Mouse (Mus musculus): ENCODE measurements at regions not wholly inside any gene's neighbourhood (a gene's known extent, or its start where the extent isn't known, plus 50 kb on each side); places are given as distances from the start of the nearest gene placed in this dataset.

DNA sequence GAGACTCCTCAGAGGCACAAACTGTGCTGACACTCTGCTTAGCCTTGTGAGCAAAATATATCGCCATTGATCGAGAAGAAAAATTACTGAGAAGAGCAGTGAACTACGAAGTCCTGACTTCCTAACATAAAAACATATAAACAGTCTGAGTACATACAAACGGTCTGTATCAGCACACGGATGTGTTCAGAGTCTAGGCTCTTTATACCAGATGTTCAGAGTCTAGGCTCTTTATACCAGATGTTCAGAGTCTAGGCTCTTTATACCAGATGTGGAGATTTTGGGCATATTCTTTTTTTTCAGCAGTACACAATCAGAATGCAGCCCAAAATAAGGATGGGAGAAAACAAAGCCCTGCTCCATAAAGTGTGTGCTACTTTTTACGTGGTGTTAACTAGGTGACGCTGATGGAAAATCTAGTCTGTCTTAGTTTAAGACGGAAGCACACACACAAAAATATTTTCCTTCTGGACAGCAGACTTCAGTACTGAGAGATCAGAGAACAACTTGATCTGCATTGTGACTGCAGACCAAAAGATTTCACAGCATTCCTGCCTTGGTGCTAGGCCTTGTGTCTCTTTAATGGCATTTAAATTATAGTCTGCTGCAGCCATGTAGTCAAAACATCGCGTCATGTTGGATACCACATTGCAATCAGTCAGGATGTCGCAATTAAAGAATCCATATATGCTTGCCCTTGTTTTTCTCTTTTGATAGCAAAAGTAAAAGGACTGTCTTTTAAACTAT, 233.6 kb downstream of the Ptprc start:
- no peaks in the 10 kb centered on the region for H3K27me3 ChIP-seq (ENCODE audit: insufficient read depth, low read length)
- no peak overlapping the region for H3K27ac ChIP-seq (ENCODE audit: low read depth, low read length)
- no peaks in the 10 kb centered on the region for H3K4me1 ChIP-seq (ENCODE audit: insufficient read depth, low read length)
- ATAC-seq (ENCODE audit: low FRiP score) (no peak), DNase-seq (ENCODE audit: low spot score) (no peak)
- 86% methylated on average over 11 of the region's 11 CpGs for WGBS
- H3K36me3 ChIP-seq (ENCODE audit: insufficient read depth, low read length) = peaks cover 4% of the 10 kb centered on the region; the same call in 1 of the 2 replicates
- TF ChIP-seq CTCF (IDR thresholded peaks at IDR 0.05) = no peak
- H3K9me3 ChIP-seq (ENCODE audit: low read length) = no peaks in the 10 kb centered on the region
- H3K9ac ChIP-seq (replicated peaks; ENCODE audit: low read length, poor library complexity, severe bottlenecking) = no peak overlapping the region
- no peak overlapping the region for H3K4me2 ChIP-seq (ENCODE audit: low read depth, low read length, poor library complexity, severe bottlenecking)
- H3K4me3 ChIP-seq (ENCODE audit: low read depth, low read length) = no peak overlapping the region

- Histone ChIP-seq H3K4me2 (ENCODE audit: low read depth, low read length, poor library complexity, severe bottlenecking) (no peak overlapping the region), H3K9me3 (ENCODE audit: low read length) (no peaks in the 10 kb centered on the region), H3K36me3 (ENCODE audit: insufficient read depth, low read length) (peaks cover 4% of the 10 kb centered on the region; the same call in 1 of the 2 replicates), H3K4me3 (ENCODE audit: low read depth, low read length) (no peak overlapping the region), H3K4me1 (ENCODE audit: insufficient read depth, low read length) (0 out of 2 replicates have a peak, but pooled peaks cover under 1% of the 10 kb centered on the region), H3K9ac (replicated peaks; ENCODE audit: low read length, poor library complexity, severe bottlenecking) (no peak overlapping the region), H3K27ac (ENCODE audit: low read depth, low read length) (no peak overlapping the region), H3K27me3 (ENCODE audit: insufficient read depth, low read length) (no peaks in the 10 kb centered on the region)
- DNase-seq (ENCODE audit: low spot score) = no peak
- ATAC-seq (ENCODE audit: low FRiP score) = no peak
- WGBS = 89% methylated on average over 4 of the region's 4 CpGs
- TF ChIP-seq CTCF (IDR thresholded peaks at IDR 0.05) = no peak
Measured at GRCm38 (mm10) chr1:137935746-137936145, 239.8 kb downstream of the Ptprc start.

- Histone ChIP-seq H3K27me3 (ENCODE audit: insufficient read depth, low read length) (no peaks in the 10 kb centered on the region), H3K36me3 (ENCODE audit: insufficient read depth, low read length) (no peaks in the 10 kb centered on the region), H3K4me1 (ENCODE audit: insufficient read depth, low read length) (0 out of 2 replicates have a peak, but pooled peaks cover 5% of the 10 kb centered on the region), H3K27ac (ENCODE audit: low read depth, low read length) (0 out of 2 replicates have a peak overlapping the region, but pooled peaks have one; percentile 6), H3K9ac (replicated peaks; ENCODE audit: low read length, poor library complexity, severe bottlenecking) (no peak overlapping the region), H3K4me3 (ENCODE audit: low read depth, low read length) (no peak overlapping the region), H3K4me2 (ENCODE audit: low read depth, low read length, poor library complexity, severe bottlenecking) (no peak overlapping the region), H3K9me3 (ENCODE audit: low read length) (no peaks in the 10 kb centered on the region)
- DNase-seq (ENCODE audit: low spot score) (peak; percentile 33), ATAC-seq (ENCODE audit: low FRiP score) (no peak)
- no peak for TF ChIP-seq CTCF (IDR thresholded peaks at IDR 0.05)
- WGBS = 79% methylated on average over 3 of the region's 3 CpGs
Measured at GRCm38 (mm10) chr1:137929764-137930163, 245.7 kb downstream of the Ptprc start.

GRCm38 (mm10) chr1:137928522-137928921, 247.0 kb downstream of the Ptprc start:
- Histone ChIP-seq H3K36me3 (ENCODE audit: insufficient read depth, low read length) (no peaks in the 10 kb centered on the region), H3K9ac (replicated peaks; ENCODE audit: low read length, poor library complexity, severe bottlenecking) (no peak overlapping the region), H3K27me3 (ENCODE audit: insufficient read depth, low read length) (no peaks in the 10 kb centered on the region), H3K9me3 (ENCODE audit: low read length) (no peaks in the 10 kb centered on the region), H3K27ac (ENCODE audit: low read depth, low read length) (peak overlapping the region; percentile 77), H3K4me3 (ENCODE audit: low read depth, low read length) (no peak overlapping the region), H3K4me1 (ENCODE audit: insufficient read depth, low read length) (0 out of 2 replicates have a peak, but pooled peaks cover 5% of the 10 kb centered on the region), H3K4me2 (ENCODE audit: low read depth, low read length, poor library complexity, severe bottlenecking) (peak overlapping the region; percentile 20)
- ATAC-seq (ENCODE audit: low FRiP score) (peak; percentile 69), DNase-seq (ENCODE audit: low spot score) (peak; percentile 85)
- TF ChIP-seq CTCF (IDR thresholded peaks at IDR 0.05) = no peak
- 14% methylated on average over 6 of the region's 6 CpGs for WGBS

DNA sequence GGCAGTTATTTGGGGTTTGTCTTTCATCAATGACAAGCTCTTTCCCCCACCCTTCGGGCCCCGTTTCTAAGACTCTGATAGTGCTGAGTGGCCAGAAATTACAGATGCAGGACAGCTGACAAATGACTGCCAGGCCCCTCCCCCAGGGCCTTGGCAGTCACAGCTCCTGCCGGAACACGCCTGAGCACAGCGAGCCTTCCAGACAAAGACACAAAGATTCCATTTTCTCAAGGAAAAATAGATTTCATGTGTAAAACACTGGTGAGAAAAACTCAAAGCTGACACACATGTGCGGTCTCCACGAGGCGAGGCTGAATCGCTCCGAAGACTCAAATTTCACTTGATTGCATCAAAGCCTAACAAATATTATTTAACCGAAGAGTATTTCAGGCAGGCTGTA, 247.6 kb downstream of the Ptprc start:
- Histone ChIP-seq H3K9ac (replicated peaks; ENCODE audit: low read length, poor library complexity, severe bottlenecking) (no peak overlapping the region), H3K27me3 (ENCODE audit: insufficient read depth, low read length) (no peaks in the 10 kb centered on the region), H3K27ac (ENCODE audit: low read depth, low read length) (peak overlapping the region; percentile 77), H3K9me3 (ENCODE audit: low read length) (no peaks in the 10 kb centered on the region), H3K4me2 (ENCODE audit: low read depth, low read length, poor library complexity, severe bottlenecking) (peak overlapping the region; percentile 29), H3K36me3 (ENCODE audit: insufficient read depth, low read length) (no peaks in the 10 kb centered on the region), H3K4me1 (ENCODE audit: insufficient read depth, low read length) (0 out of 2 replicates have a peak, but pooled peaks cover 5% of the 10 kb centered on the region), H3K4me3 (ENCODE audit: low read depth, low read length) (no peak overlapping the region)
- DNase-seq (ENCODE audit: low spot score) (peak; percentile 90), ATAC-seq (ENCODE audit: low FRiP score) (peak; percentile 89)
- TF ChIP-seq CTCF (IDR thresholded peaks at IDR 0.05) = no peak
- 12% methylated on average over 11 of the region's 11 CpGs for WGBS

- DNase-seq (ENCODE audit: low spot score) = no peak
- no peak overlapping the region for H3K9ac ChIP-seq (replicated peaks; ENCODE audit: low read length, poor library complexity, severe bottlenecking)
- no peak overlapping the region for H3K4me3 ChIP-seq (ENCODE audit: low read depth, low read length)
- H3K4me2 ChIP-seq (ENCODE audit: low read depth, low read length, poor library complexity, severe bottlenecking) = no peak overlapping the region
- WGBS = 45% methylated on average over 4 of the region's 4 CpGs
- 0 out of 2 replicates have a peak, but pooled peaks cover 5% of the 10 kb centered on the region for H3K4me1 ChIP-seq (ENCODE audit: insufficient read depth, low read length)
- H3K36me3 ChIP-seq (ENCODE audit: insufficient read depth, low read length) = no peaks in the 10 kb centered on the region
- no peaks in the 10 kb centered on the region for H3K9me3 ChIP-seq (ENCODE audit: low read length)
- H3K27me3 ChIP-seq (ENCODE audit: insufficient read depth, low read length) = no peaks in the 10 kb centered on the region
- TF ChIP-seq CTCF (IDR thresholded peaks at IDR 0.05) = no peak
- no peak overlapping the region for H3K27ac ChIP-seq (ENCODE audit: low read depth, low read length)
- ATAC-seq (ENCODE audit: low FRiP score) = no peak
Measured at GRCm38 (mm10) chr1:137926326-137926725, 249.2 kb downstream of the Ptprc start.
